Mouse (Mus musculus) stomach, embryonic 16.5 days (tissue): ENCODE results near the gene Slc47a2. TPM values are rescaled to one million over a fixed set of nuclear protein-coding genes. Genes with fewer than 3 reads are reported as not detected.

Experiments
- ATAC-seq: fragments of 200-750 bp; cut with Nextera tagmentation; 2 replicates; pipeline ENCODE4 v1.8.0; 2017; ENCODE audit warnings: moderate number of reproducible peaks, moderate TSS enrichment; ENCODE audit not compliant: insufficient read depth, low FRiP score
- H3K27ac ChIP-seq: fragments of 300-500 bp; sonication (generic); 2 replicates; pipeline ENCODE4 v1.5.1; 2014; ENCODE audit warnings: low read length
- H3K27me3 ChIP-seq: fragments of 300-500 bp; sonication (generic); 2 replicates; pipeline ENCODE4 v1.6.1; 2014; ENCODE audit warnings: low read length, control low read depth, mixed read lengths; ENCODE audit not compliant: control insufficient read depth, insufficient read depth
- H3K36me3 ChIP-seq: fragments of 300-500 bp; sonication (generic); 2 replicates; pipeline ENCODE4 v1.6.1; 2014; ENCODE audit warnings: low read length; ENCODE audit not compliant: control insufficient read depth, insufficient read depth
- H3K4me1 ChIP-seq: fragments of 300-500 bp; sonication (generic); 2 replicates; pipeline ENCODE4 v1.6.1; 2014; ENCODE audit warnings: low read length, control low read depth, mixed read lengths; ENCODE audit not compliant: control insufficient read depth, insufficient read depth
- H3K4me2 ChIP-seq: fragments of 300-500 bp; sonication (generic); 2 replicates; pipeline ENCODE4 v1.6.1; 2014; ENCODE audit warnings: low read depth, low read length, mixed read lengths
- H3K4me3 ChIP-seq: fragments of 300-500 bp; sonication (generic); replicated peaks from 2 replicates; pipeline ENCODE4 v1.5.1; 2014; ENCODE audit warnings: mild to moderate bottlenecking, low read length
- H3K9ac ChIP-seq: fragments of 300-500 bp; sonication (generic); 2 replicates; pipeline ENCODE4 v1.6.1; 2014; ENCODE audit warnings: low read length
- H3K9me3 ChIP-seq: fragments of 300-500 bp; sonication (generic); replicated peaks from 2 replicates; pipeline ENCODE4 v1.6.1; 2016; ENCODE audit warnings: low read length, control low read depth; ENCODE audit not compliant: control insufficient read depth
- WGBS: fragments of 180-500 bp; shearing (Covaris S2); extraction: QIAGEN DNeasy Blood & Tissue Kit; methylation state at CpG from one replicate; pipeline ENCODE4 v1.1.7; 2014; 5-methylcytosine and 5-hydroxymethylcytosine counted together
- polyA plus RNA-seq: library from polyadenylated mRNA; unstranded; fragments of >200 nt; fragmentation: Nextera tagmentation; extraction: Ambion mirVana; gene quantifications from 2 replicates; pipeline ENCODE4 v1.2.1, GENCODE M21; 2015

Slc47a2 gene
- polyA plus RNA-seq, 1 experiment from 2014 or later = not detected

- Histone ChIP-seq H3K9ac (no peak overlapping the region), H3K4me2 (no peak overlapping the region), H3K27ac (no peak overlapping the region), H3K36me3 (no peaks in the 10 kb centered on the region), H3K27me3 (no peaks in the 10 kb centered on the region), H3K4me3 (no peak overlapping the region), H3K9me3 (no peaks in the 10 kb centered on the region), H3K4me1 (peaks cover 9% of the 10 kb centered on the region; the same call in 1 of the 2 replicates)
- WGBS = 34% methylated on average over 2 of the region's 2 CpGs
- ATAC-seq = no peak
Observed at GRCm38 (mm10) chr11:61297901-61298300, 44.8 kb downstream of the Slc47a2 start.

- H3K27ac ChIP-seq = no peak overlapping the region
- no peaks in the 10 kb centered on the region for H3K27me3 ChIP-seq
- H3K4me2 ChIP-seq = no peak overlapping the region
- no peak overlapping the region for H3K9ac ChIP-seq
- no peaks in the 10 kb centered on the region for H3K36me3 ChIP-seq
- no peak overlapping the region for H3K4me3 ChIP-seq
- H3K9me3 ChIP-seq = no peaks in the 10 kb centered on the region
- 85% methylated on average over 2 of the region's 2 CpGs for WGBS
- peaks cover 9% of the 10 kb centered on the region; the same call in 1 of the 2 replicates for H3K4me1 ChIP-seq
- no peak for ATAC-seq
Observed at GRCm38 (mm10) chr11:61297326-61297725, 45.3 kb downstream of the Slc47a2 start.

- Histone ChIP-seq H3K27me3 (no peaks in the 10 kb centered on the region), H3K4me2 (no peak overlapping the region), H3K9me3 (no peaks in the 10 kb centered on the region), H3K9ac (no peak overlapping the region), H3K4me1 (peaks cover 9% of the 10 kb centered on the region; the same call in 1 of the 2 replicates), H3K4me3 (no peak overlapping the region), H3K36me3 (no peaks in the 10 kb centered on the region), H3K27ac (no peak overlapping the region)
- no peak for ATAC-seq
- 76% methylated on average over 1 of the region's 1 CpGs for WGBS
Observed at GRCm38 (mm10) chr11:61296556-61296955, 46.1 kb downstream of the Slc47a2 start.

GRCm38 (mm10) chr11:61295556-61295955 is 47.1 kb downstream of the Slc47a2 start:
- H3K4me3 ChIP-seq = no peak overlapping the region
- ATAC-seq = no peak

GRCm38 (mm10) chr11:61294431-61294830 is 48.2 kb downstream of the Slc47a2 start:
- no peak for ATAC-seq
- Histone ChIP-seq H3K4me1 (no peaks in the 10 kb centered on the region), H3K36me3 (no peaks in the 10 kb centered on the region), H3K9me3 (no peaks in the 10 kb centered on the region), H3K27ac (no peak overlapping the region), H3K4me2 (no peak overlapping the region), H3K4me3 (no peak overlapping the region), H3K27me3 (no peaks in the 10 kb centered on the region), H3K9ac (no peak overlapping the region)
- WGBS = 45% methylated on average over 3 of the region's 3 CpGs

More at GRCm38 (mm10) chr11:61295556-61295955, 47.1 kb downstream of the Slc47a2 start:
- Histone ChIP-seq H3K9me3 (no peaks in the 10 kb centered on the region), H3K27ac (no peak overlapping the region), H3K4me1 (peaks cover 5% of the 10 kb centered on the region; the same call in 1 of the 2 replicates), H3K27me3 (no peaks in the 10 kb centered on the region), H3K9ac (no peak overlapping the region), H3K4me2 (no peak overlapping the region), H3K36me3 (no peaks in the 10 kb centered on the region)
- WGBS = 87% methylated on average over 2 of the region's 2 CpGs

GRCm38 (mm10) chr11:61293251-61293650 is 49.4 kb downstream of the Slc47a2 start:
- no peak for ATAC-seq
- WGBS = 66% methylated on average over 2 of the region's 2 CpGs
- no peak overlapping the region for H3K4me3 ChIP-seq
- H3K9ac ChIP-seq = no peak overlapping the region
- H3K36me3 ChIP-seq = no peaks in the 10 kb centered on the region
- H3K4me2 ChIP-seq = no peak overlapping the region
- no peaks in the 10 kb centered on the region for H3K9me3 ChIP-seq
- H3K4me1 ChIP-seq = no peaks in the 10 kb centered on the region
- H3K27me3 ChIP-seq = no peaks in the 10 kb centered on the region
- H3K27ac ChIP-seq = no peak overlapping the region

GRCm38 (mm10) chr11:61284323-61284722 is 58.3 kb downstream of the Slc47a2 start:
- no peak for ATAC-seq
- no peak overlapping the region for H3K27ac ChIP-seq
- H3K4me3 ChIP-seq = no peak overlapping the region
- no peak overlapping the region for H3K4me2 ChIP-seq
- H3K4me1 ChIP-seq = no peaks in the 10 kb centered on the region
- no peaks in the 10 kb centered on the region for H3K9me3 ChIP-seq
- H3K9ac ChIP-seq = no peak overlapping the region
- 64% methylated on average over 6 of the region's 6 CpGs for WGBS
- no peaks in the 10 kb centered on the region for H3K27me3 ChIP-seq
- no peaks in the 10 kb centered on the region for H3K36me3 ChIP-seq

GRCm38 (mm10) chr11:61283414-61284049 is 59.1 kb downstream of the Slc47a2 start:
- Histone ChIP-seq H3K36me3 (no peaks in the 10 kb centered on the region), H3K4me3 (no peak overlapping the region), H3K27ac (no peak overlapping the region), H3K4me1 (no peaks in the 10 kb centered on the region), H3K9ac (no peak overlapping the region), H3K4me2 (no peak overlapping the region), H3K27me3 (no peaks in the 10 kb centered on the region), H3K9me3 (no peaks in the 10 kb centered on the region)
- no peak for ATAC-seq
- 77% methylated on average over 10 of the region's 10 CpGs for WGBS

- no peaks in the 10 kb centered on the region for H3K27me3 ChIP-seq
- H3K4me1 ChIP-seq = peaks cover 9% of the 10 kb centered on the region; the same call in 1 of the 2 replicates
- WGBS = 72% methylated on average over 8 of the region's 8 CpGs
- H3K4me3 ChIP-seq = no peak overlapping the region
- H3K27ac ChIP-seq = peak overlapping the region; percentile 32; the same call in 1 of the 2 replicates
- no peak overlapping the region for H3K9ac ChIP-seq
- ATAC-seq = no peak
- no peak overlapping the region for H3K4me2 ChIP-seq
- no peaks in the 10 kb centered on the region for H3K9me3 ChIP-seq
- H3K36me3 ChIP-seq = no peaks in the 10 kb centered on the region
Observed at GRCm38 (mm10) chr11:61278445-61279077, 64.1 kb downstream of the Slc47a2 start.
